Mouse (Mus musculus) bone marrow macrophage, adult 2 months (primary cell): ENCODE measurements around the gene Tmf1. TPM values are rescaled to one million over a fixed set of nuclear protein-coding genes. Genes with fewer than 3 reads are reported as not detected.
A peak's percentile ranks its signal among the peaks of the same experiment; 100 is the strongest.

Experiments
- H3K27ac ChIP-seq: 2 replicates; pipeline ENCODE4 v1.5.1; 2012; ENCODE audit warnings: low read depth, low read length; ENCODE audit not compliant: insufficient read depth
- H3K4me1 ChIP-seq: 2 replicates; pipeline ENCODE4 v1.6.1; 2012; ENCODE audit warnings: low read length; ENCODE audit not compliant: control insufficient read depth, insufficient read depth
- H3K4me3 ChIP-seq: 2 replicates; pipeline ENCODE4 v1.5.1; 2012; ENCODE audit warnings: mild to moderate bottlenecking, low read length, moderate library complexity; ENCODE audit not compliant: insufficient read depth
- CTCF ChIP-seq: IDR thresholded peaks from 2 replicates; pipeline ENCODE4 v1.5.1; 2012; ENCODE audit warnings: low read depth, mild to moderate bottlenecking, low read length, moderate library complexity
- POLR2A ChIP-seq: IDR thresholded peaks from 2 replicates; pipeline ENCODE4 v1.6.1; 2012; ENCODE audit warnings: mild to moderate bottlenecking, low read depth, low read length, borderline replicate concordance
- polyA plus RNA-seq: library from polyadenylated mRNA; stranded (reverse); fragments of >200 nt; gene quantifications from 2 replicates; pipeline ENCODE4 v1.2.4, GENCODE M21; 2012; ENCODE audit not compliant: missing spikeins, insufficient read depth, insufficient read length

The Tmf1 gene
- polyA plus RNA-seq, 1 experiment = 67.5 TPM

GRCm38 (mm10) chr6:97147755-97148382, 31.1 kb downstream of the Tmf1 start:
- no peak for TF ChIP-seq POLR2A
- no peak for TF ChIP-seq CTCF
- Histone ChIP-seq H3K4me3 (peak overlapping the region; percentile 72), H3K4me1 (peaks cover 24% of the 10 kb centered on the region), H3K27ac (no peak overlapping the region)

- no peak for TF ChIP-seq CTCF
- TF ChIP-seq POLR2A = no peak
- Histone ChIP-seq H3K4me1 (peaks cover 19% of the 10 kb centered on the region), H3K27ac (no peak overlapping the region), H3K4me3 (no peak overlapping the region)
Measured at GRCm38 (mm10) chr6:97145156-97145555, 33.8 kb downstream of the Tmf1 start.

DNA sequence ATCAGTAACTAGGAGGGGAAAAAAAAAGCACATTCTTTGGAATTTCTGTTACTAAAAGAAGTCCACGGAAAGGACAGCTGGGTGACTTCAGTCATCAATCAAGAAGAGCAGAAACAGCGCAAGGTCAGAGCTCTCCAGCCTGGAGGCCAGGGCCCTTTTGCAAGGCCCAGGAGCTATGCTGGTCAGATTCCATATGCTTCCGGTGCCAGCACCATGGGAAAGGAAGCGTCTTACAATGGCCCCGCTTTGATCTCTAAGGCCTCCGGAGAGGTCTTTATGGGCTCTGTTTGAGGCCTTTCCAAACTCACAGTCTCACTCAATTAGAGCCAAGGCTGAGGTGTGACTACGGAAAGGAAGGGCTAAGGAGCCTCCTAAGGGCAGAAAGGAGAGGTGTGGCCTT, 34.6 kb downstream of the Tmf1 start:
- Histone ChIP-seq H3K4me3 (no peak overlapping the region), H3K27ac (no peak overlapping the region), H3K4me1 (peaks cover 14% of the 10 kb centered on the region)
- no peak for TF ChIP-seq POLR2A
- no peak for TF ChIP-seq CTCF

- no peak overlapping the region for H3K27ac ChIP-seq
- TF ChIP-seq POLR2A (no peak), CTCF (no peak)
- H3K4me3 ChIP-seq = no peak overlapping the region
- peaks cover 3% of the 10 kb centered on the region; the same call in 1 of the 2 replicates for H3K4me1 ChIP-seq
Measured at GRCm38 (mm10) chr6:97142611-97143010, 36.3 kb downstream of the Tmf1 start.

DNA sequence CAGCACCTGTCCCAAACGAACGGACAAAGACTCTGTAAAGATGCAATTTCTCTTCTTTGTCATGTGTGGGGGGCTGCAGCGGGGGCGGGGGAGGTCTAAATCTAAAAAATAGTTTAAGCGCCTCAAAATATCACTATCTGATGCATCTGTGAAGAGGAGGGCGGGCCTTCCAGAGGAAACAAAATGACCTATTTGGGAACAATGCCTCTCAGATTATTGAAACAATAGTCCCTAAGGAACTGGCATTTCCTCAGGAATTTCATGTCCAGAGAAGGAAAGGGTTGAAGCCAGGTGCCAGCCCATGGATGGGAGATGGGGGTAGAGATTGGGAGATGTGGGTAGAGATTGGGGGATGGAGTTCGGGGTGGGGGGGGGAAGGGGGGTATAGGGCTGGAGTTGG, 37.1 kb downstream of the Tmf1 start:
- no peaks in the 10 kb centered on the region for H3K4me1 ChIP-seq
- no peak overlapping the region for H3K27ac ChIP-seq
- H3K4me3 ChIP-seq = no peak overlapping the region
- no peak for TF ChIP-seq POLR2A
- no peak for TF ChIP-seq CTCF

GRCm38 (mm10) chr6:97132707-97133303, 46.1 kb downstream of the Tmf1 start:
- Histone ChIP-seq H3K4me1 (no peaks in the 10 kb centered on the region), H3K27ac (no peak overlapping the region), H3K4me3 (no peak overlapping the region)
- TF ChIP-seq CTCF (no peak), POLR2A (no peak)

DNA sequence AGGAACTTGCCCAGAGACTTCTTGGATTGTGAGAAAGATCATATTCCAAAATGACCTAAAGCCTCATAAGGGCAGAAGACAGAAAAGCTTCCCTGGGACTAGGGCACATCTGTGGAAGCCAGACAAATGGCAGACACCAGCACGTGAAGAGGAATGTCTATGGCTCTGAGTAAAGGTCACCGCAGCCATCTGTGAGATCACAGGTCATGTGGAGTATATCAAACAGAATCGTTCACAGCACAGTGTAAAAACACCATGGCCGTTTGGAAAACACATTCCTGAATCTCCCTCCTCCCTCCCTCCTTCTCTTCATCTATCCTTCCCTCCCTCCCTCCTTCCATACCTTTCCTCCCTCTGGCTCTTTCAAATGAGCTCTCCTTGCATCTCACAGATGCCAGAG, 47.1 kb downstream of the Tmf1 start:
- Histone ChIP-seq H3K4me1 (no peaks in the 10 kb centered on the region), H3K4me3 (no peak overlapping the region), H3K27ac (no peak overlapping the region)
- no peak for TF ChIP-seq POLR2A

DNA sequence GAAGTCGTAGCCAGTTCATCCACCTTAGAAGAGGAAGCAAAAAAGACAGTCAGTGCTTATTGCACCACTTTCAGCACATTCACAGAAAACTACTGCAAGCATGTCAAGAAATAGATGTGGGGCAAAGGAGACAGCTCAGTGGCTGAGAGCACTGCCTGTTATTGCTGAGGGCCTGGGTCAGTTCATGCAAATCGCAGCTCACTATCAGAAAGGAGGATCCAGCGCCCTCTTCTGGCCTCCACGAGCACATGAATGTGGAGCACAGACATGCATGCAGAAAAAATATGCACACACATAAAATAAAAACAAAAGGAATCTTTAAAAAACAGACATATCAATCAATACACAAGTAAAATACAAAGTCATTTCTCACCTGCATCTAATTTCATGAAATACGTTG, 47.9 kb downstream of the Tmf1 start:
- Histone ChIP-seq H3K4me1 (no peaks in the 10 kb centered on the region), H3K4me3 (no peak overlapping the region), H3K27ac (no peak overlapping the region)
- TF ChIP-seq POLR2A (no peak), CTCF (0 out of 2 replicates have a peak, but pooled peaks have one; percentile 31)

GRCm38 (mm10) chr6:97124336-97125010, 54.4 kb downstream of the Tmf1 start:
- Histone ChIP-seq H3K27ac (no peak overlapping the region), H3K4me1 (no peaks in the 10 kb centered on the region), H3K4me3 (no peak overlapping the region)
- no peak for TF ChIP-seq POLR2A
- TF ChIP-seq CTCF = no peak

GRCm38 (mm10) chr6:97120922-97121321, 58.0 kb downstream of the Tmf1 start:
- TF ChIP-seq CTCF (no peak), POLR2A (no peak)
- no peak overlapping the region for H3K27ac ChIP-seq
- no peaks in the 10 kb centered on the region for H3K4me1 ChIP-seq
- no peak overlapping the region for H3K4me3 ChIP-seq
